Mouse (Mus musculus) CH12.LX (cell line): ENCODE results near the gene Jam2. TPM values are rescaled to one million over a fixed set of nuclear protein-coding genes. Genes with fewer than 3 reads are reported as not detected.

Source experiments
- DNase-seq: peaks from one replicate; pipeline ENCODE4 v3.0.0-alpha.2; 2013; ENCODE audit errors: extremely low read depth
- H3K27ac ChIP-seq: 2 replicates; pipeline ENCODE4 v1.5.1; 2012; ENCODE audit warnings: low read depth, mild to moderate bottlenecking, control low read depth, moderate library complexity; ENCODE audit not compliant: insufficient read depth
- H3K27me3 ChIP-seq: replicated peaks from 2 replicates; pipeline ENCODE3; 2012; ENCODE audit warnings: inconsistent platforms
- H3K36me3 ChIP-seq, 2 experiments: replicated peaks in 1 of 2; 2 replicates each; pipeline versions ENCODE3 to v1.6.1; 2012; ENCODE audit warnings: inconsistent platforms in 1 of 2, low read length in 1 of 2, mild to moderate bottlenecking in 1 of 2, mixed read lengths in 1 of 2, moderate library complexity in 1 of 2; ENCODE audit not compliant: control insufficient read depth in 1 of 2, insufficient read depth in 1 of 2
- H3K4me1 ChIP-seq, 2 experiments: 2 replicates each; pipeline ENCODE4 v1.6.1; 2012; ENCODE audit warnings: inconsistent platforms in 1 of 2, moderate library complexity in 1 of 2; ENCODE audit not compliant: insufficient read depth in 2 of 2, control insufficient read depth in 1 of 2
- H3K4me2 ChIP-seq: 2 replicates; pipeline ENCODE4 v1.6.1; 2012; ENCODE audit warnings: low read depth, mild to moderate bottlenecking, control low read depth; ENCODE audit not compliant: poor library complexity, insufficient read depth, severe bottlenecking
- H3K4me3 ChIP-seq, 3 experiments: fragments of 150-350 bp in 1 of 3; sonication (generic) in 1 of 3; replicated peaks in 1 of 3; 2 replicates each; pipeline versions ENCODE3 to v1.5.1; 2011 to 2012; ENCODE audit warnings: low read depth in 2 of 3, low read length in 2 of 3, mild to moderate bottlenecking in 2 of 3, moderate library complexity in 2 of 3, control low read depth in 1 of 3, improper control_type of control experiment in 1 of 3, inconsistent platforms in 1 of 3, mixed read lengths in 1 of 3; ENCODE audit not compliant: poor library complexity in 1 of 3
- H3K79me2 ChIP-seq: replicated peaks from 2 replicates; pipeline ENCODE4 v1.6.1; 2012; ENCODE audit warnings: mild to moderate bottlenecking, moderate library complexity; ENCODE audit not compliant: control insufficient read depth, poor library complexity, insufficient read depth, severe bottlenecking; ENCODE audit errors: extremely low read depth
- H3K9ac ChIP-seq: 2 replicates; pipeline ENCODE4 v1.6.1; 2012; ENCODE audit warnings: low read depth, mild to moderate bottlenecking, control low read depth, moderate library complexity; ENCODE audit not compliant: insufficient read depth
- H3K9me3 ChIP-seq: replicated peaks from 2 replicates; pipeline ENCODE3; 2012; ENCODE audit warnings: low read length, inconsistent platforms, mixed read lengths
- CHD1 ChIP-seq: IDR thresholded peaks from 2 replicates; pipeline ENCODE4 v1.6.1; 2012; ENCODE audit warnings: low read depth, low read length, improper control_type of control experiment, inconsistent platforms
- E2F4 ChIP-seq: IDR thresholded peaks from 2 replicates; pipeline ENCODE4 v1.6.1; 2011; ENCODE audit warnings: low read depth, low read length, improper control_type of control experiment; ENCODE audit not compliant: insufficient replicate concordance
- EP300 ChIP-seq: IDR thresholded peaks from 2 replicates; pipeline ENCODE4 v1.6.1; 2011; ENCODE audit warnings: low read length, improper control_type of control experiment
- ETS1 ChIP-seq: conservative IDR thresholded peaks from 2 replicates; pipeline ENCODE4 v1.6.1; 2012; ENCODE audit warnings: low read depth, mild to moderate bottlenecking, inconsistent platforms, low read length, improper control_type of control experiment, moderate library complexity
- GABPA ChIP-seq: IDR thresholded peaks from 2 replicates; pipeline ENCODE4 v1.6.1; 2012; ENCODE audit warnings: low read depth, low read length, improper control_type of control experiment, inconsistent platforms; ENCODE audit not compliant: insufficient replicate concordance
- IRF4 ChIP-seq: IDR thresholded peaks from 2 replicates; pipeline ENCODE4 v1.6.1; 2014; ENCODE audit warnings: low read depth, mild to moderate bottlenecking, inconsistent platforms, low read length, improper control_type of control experiment
- MAFK ChIP-seq: IDR thresholded peaks from 2 replicates; pipeline ENCODE4 v1.6.1; 2011; ENCODE audit warnings: low read length, improper control_type of control experiment; ENCODE audit not compliant: insufficient replicate concordance
- MAZ ChIP-seq: IDR thresholded peaks from 2 replicates; pipeline ENCODE4 v1.6.1; 2012; ENCODE audit warnings: low read depth, mild to moderate bottlenecking, inconsistent platforms, low read length, improper control_type of control experiment, moderate library complexity
- MEF2A ChIP-seq: IDR thresholded peaks from 2 replicates; pipeline ENCODE4 v1.6.1; 2014; ENCODE audit warnings: low read depth, mild to moderate bottlenecking, inconsistent platforms, low read length, improper control_type of control experiment, borderline replicate concordance
- PAX5 ChIP-seq: IDR thresholded peaks from 2 replicates; pipeline ENCODE4 v1.6.1; 2012; ENCODE audit warnings: low read length, inconsistent platforms, mixed read lengths
- POLR2A ChIP-seq: IDR thresholded peaks from 2 replicates; pipeline ENCODE4 v1.6.1; 2011; ENCODE audit warnings: low read depth, mild to moderate bottlenecking, improper control_type of control experiment, low read length
- RAD21 ChIP-seq: IDR thresholded peaks from 2 replicates; pipeline ENCODE4 v1.6.1; 2011; ENCODE audit warnings: low read depth, mild to moderate bottlenecking, low read length, improper control_type of control experiment, moderate library complexity
- SIN3A ChIP-seq: IDR thresholded peaks from 2 replicates; pipeline ENCODE4 v1.6.1; 2012; ENCODE audit warnings: low read length, improper control_type of control experiment, inconsistent platforms
- TBP ChIP-seq: conservative IDR thresholded peaks from 2 replicates; pipeline ENCODE4 v1.6.1; 2011; ENCODE audit warnings: low read depth, low read length, improper control_type of control experiment
- USF1 ChIP-seq: IDR thresholded peaks from 2 replicates; pipeline ENCODE4 v1.6.1; 2014; ENCODE audit warnings: low read depth, mild to moderate bottlenecking, inconsistent platforms, low read length, improper control_type of control experiment
- USF2 ChIP-seq: conservative IDR thresholded peaks from 2 replicates; pipeline ENCODE4 v1.6.1; 2011; ENCODE audit warnings: low read depth, low read length, improper control_type of control experiment
- ZC3H11A ChIP-seq: IDR thresholded peaks from 2 replicates; pipeline ENCODE4 v1.6.1; 2012; ENCODE audit warnings: low read depth, mild to moderate bottlenecking, inconsistent platforms, low read length, improper control_type of control experiment
- ZMIZ1 ChIP-seq: IDR thresholded peaks from 2 replicates; pipeline ENCODE4 v1.6.1; 2012; ENCODE audit warnings: low read depth, mild to moderate bottlenecking, inconsistent platforms, low read length, improper control_type of control experiment
- ZNF384 ChIP-seq: IDR thresholded peaks from 2 replicates; pipeline ENCODE4 v1.6.1; 2012; ENCODE audit warnings: low read depth, low read length, improper control_type of control experiment, inconsistent platforms
- dilution Hi-C: fragments of 300-500 bp; cut with MboI; formaldehyde crosslinking; loops from 2 replicates; pipeline ENCODE4 v1.14.3; 2020; ENCODE audit warnings: low sequenced_read_pairs; ENCODE audit not compliant: extremely low pct_unique_long_range_greater_than_20kb, extremely low pct_ligation_motif_present
- in situ Hi-C: fragments of 300-500 bp; cut with MboI; formaldehyde crosslinking; loops from 3 replicates; pipeline ENCODE4 v1.14.3; 2019; ENCODE audit warnings: low sequenced_read_pairs, low pct_ligation_motif_present, low pct_unique_long_range_greater_than_20kb, mixed read lengths
- polyA plus RNA-seq: library from polyadenylated mRNA; unstranded; fragments of >175 nt; gene quantifications from 2 replicates; pipeline ENCODE4 v1.2.1, GENCODE M21; 2012; ENCODE audit warnings: low read depth; ENCODE audit not compliant: insufficient read length
- total RNA-seq, 2 experiments: library from RNA; depleted of rRNA; stranded (reverse); fragments of 300-350 nt in 1 of 2; fragments of >200 nt in 1 of 2; gene quantifications; 2 replicates each; pipeline ENCODE4 v1.2.3; 2012 to 2014

Jam2 gene
- total and polyA plus RNA-seq, 3 experiments, result 0.08 to 0.09 TPM; not detected in 1

DNA sequence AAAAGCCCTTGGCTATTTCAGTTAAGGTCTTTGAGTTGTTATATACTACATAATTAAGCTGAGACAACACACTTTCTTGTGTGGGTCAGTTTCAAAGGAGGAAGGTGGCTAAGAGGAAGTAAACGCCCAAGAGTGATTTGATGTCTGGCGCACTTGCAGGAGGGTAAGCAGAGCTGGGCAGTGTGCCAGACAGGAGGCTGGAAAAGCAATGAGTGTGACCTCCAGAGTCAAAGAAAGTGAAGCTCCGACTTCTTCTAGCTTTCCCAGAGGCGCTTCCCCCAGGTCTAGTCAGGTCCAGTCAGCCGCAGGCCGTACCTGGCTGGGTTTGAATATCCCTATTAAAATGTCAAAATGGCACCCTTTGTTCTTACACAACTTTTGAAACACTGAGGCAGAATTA is 28.3 kb downstream of the Jam2 start:
- dilution Hi-C loops, result no loop called here
- H3K4me2 ChIP-seq, result no peak overlapping the region
- no peak for DNase-seq
- no peak overlapping the region for H3K27ac ChIP-seq
- H3K4me3 ChIP-seq, result no peak overlapping the region
- in situ Hi-C loops, result no loop called here
- no peaks in the 10 kb centered on the region for H3K79me2 ChIP-seq
- H3K4me1 ChIP-seq, result peaks cover 4 to 18% of the 10 kb centered on the region in 2 experiments; a peak in 3 of 4 replicates
- no peaks in the 10 kb centered on the region for H3K27me3 ChIP-seq
- TF ChIP-seq RAD21, result no peak
- no peak for TF ChIP-seq EP300
- no peak for TF ChIP-seq IRF4
- no peak for TF ChIP-seq PAX5
- TF ChIP-seq GABPA, result no peak
- H3K9ac ChIP-seq, result no peak overlapping the region
- H3K9me3 ChIP-seq, result no peaks in the 10 kb centered on the region
- H3K36me3 ChIP-seq, result no peaks in the 10 kb centered on the region

DNA sequence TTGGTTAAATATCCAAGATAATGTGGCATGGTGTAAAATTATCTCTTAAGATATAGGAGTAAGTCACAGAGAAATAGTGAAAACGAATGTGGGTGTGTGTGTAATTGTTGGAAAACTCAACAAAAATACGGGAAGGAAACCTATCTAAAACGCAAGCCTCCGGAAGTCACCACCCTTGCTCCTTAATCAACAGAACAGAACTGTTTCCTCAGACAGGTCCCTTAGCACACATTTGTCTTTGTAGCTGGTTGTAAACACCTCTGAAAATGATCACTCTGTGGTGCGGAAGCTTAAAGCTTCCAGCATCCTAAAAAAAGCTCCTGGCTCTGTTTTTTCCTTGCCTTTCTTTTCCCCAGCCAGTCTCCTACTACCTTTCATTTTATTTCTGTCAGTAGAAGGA is 30.9 kb downstream of the Jam2 start:
- in situ Hi-C loops, result loop anchor here (5.0 kb wide), 1 partner anchor 33 kb away; the partner anchor contains the start of gene Jam2

DNA sequence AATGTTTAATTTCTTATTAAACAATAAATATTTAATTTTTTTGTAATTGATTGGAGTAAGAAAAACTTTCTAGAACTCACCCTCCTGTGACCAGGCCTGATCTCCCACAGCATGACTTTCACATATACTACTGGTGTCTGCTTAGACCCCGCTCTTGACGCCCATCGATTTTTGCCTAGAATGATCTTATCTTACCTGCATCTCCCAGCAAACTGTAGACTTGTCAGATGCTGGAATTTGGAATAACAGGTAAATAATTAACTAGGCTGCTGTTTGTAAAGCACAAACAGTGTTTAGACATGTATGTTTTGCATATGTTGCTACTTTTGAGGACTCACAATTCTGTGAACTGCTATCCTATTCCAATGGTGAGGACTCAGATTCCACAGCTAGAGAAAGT is 32.3 kb downstream of the Jam2 start:
- in situ Hi-C loops, result loop anchor here (5.0 kb wide), 1 partner anchor 34 kb away; the partner anchor contains the start of gene Jam2
- dilution Hi-C loops, result no loop called here
- no peaks in the 10 kb centered on the region for H3K27me3 ChIP-seq
- peaks cover 0 to 2% of the 10 kb centered on the region in 2 experiments for H3K36me3 ChIP-seq
- no peak for DNase-seq
- H3K9me3 ChIP-seq, result no peaks in the 10 kb centered on the region
- no peak overlapping the region for H3K27ac ChIP-seq
- no peaks in the 10 kb centered on the region for H3K79me2 ChIP-seq
- H3K4me3 ChIP-seq, result no peak overlapping the region
- no peak overlapping the region for H3K4me2 ChIP-seq
- no peak overlapping the region for H3K9ac ChIP-seq
- H3K4me1 ChIP-seq, result peaks cover 0 to 3% of the 10 kb centered on the region in 2 experiments; a peak in 1 of 4 replicates
- TF ChIP-seq ZMIZ1, result no peak
- TF ChIP-seq MAZ, result no peak
- no peak for TF ChIP-seq E2F4
- TF ChIP-seq USF1, result no peak

More for the DNA sequence above, 30.9 kb downstream of the Jam2 start:
- DNase-seq, result no peak
- no peaks in the 10 kb centered on the region for H3K27me3 ChIP-seq
- TF ChIP-seq SIN3A (no peak), USF2 (no peak), ZC3H11A (no peak), ZNF384 (no peak), MAZ (no peak), USF1 (no peak), RAD21 (no peak), POLR2A (no peak), MAFK (no peak), ETS1 (no peak), TBP (no peak), MEF2A (no peak), CHD1 (no peak)
- H3K79me2 ChIP-seq, result no peaks in the 10 kb centered on the region
- dilution Hi-C loops, result no loop called here
- H3K27ac ChIP-seq, result no peak overlapping the region
- no peak overlapping the region for H3K4me2 ChIP-seq
- peaks cover under 1 to 6% of the 10 kb centered on the region in 2 experiments; a peak in 3 of 4 replicates for H3K4me1 ChIP-seq
- H3K4me3 ChIP-seq, result no peak overlapping the region
- no peaks in the 10 kb centered on the region for H3K9me3 ChIP-seq
- no peak overlapping the region for H3K9ac ChIP-seq
- peaks cover 0 to 2% of the 10 kb centered on the region in 2 experiments for H3K36me3 ChIP-seq
